Mouse (Mus musculus) liver, embryonic 15.5 days (tissue): ENCODE data around the gene Coro2b. TPM values are rescaled to one million over a fixed set of nuclear protein-coding genes. Genes with fewer than 3 reads are reported as not detected.

Source experiments
- ATAC-seq: fragments of 200-750 bp; cut with Nextera tagmentation; 2 replicates; pipeline ENCODE4 v1.8.0; 2017; ENCODE audit warnings: moderate number of reproducible peaks, mild to moderate bottlenecking, moderate library complexity; ENCODE audit not compliant: insufficient read depth
- H3K27ac ChIP-seq: fragments of 300-500 bp; sonication (generic); replicated peaks from 2 replicates; pipeline ENCODE4 v1.5.1; 2015; ENCODE audit warnings: mild to moderate bottlenecking, inconsistent platforms
- H3K27me3 ChIP-seq: fragments of 300-500 bp; sonication (generic); 2 replicates; pipeline ENCODE4 v1.6.1; 2015; ENCODE audit warnings: mild to moderate bottlenecking, inconsistent platforms
- H3K36me3 ChIP-seq: fragments of 300-500 bp; sonication (generic); replicated peaks from 2 replicates; pipeline ENCODE4 v1.6.1; 2015; ENCODE audit warnings: moderate library complexity, mild to moderate bottlenecking, inconsistent platforms
- H3K4me1 ChIP-seq: fragments of 300-500 bp; sonication (generic); replicated peaks from 2 replicates; pipeline ENCODE4 v1.6.1; 2015; ENCODE audit warnings: inconsistent platforms
- H3K4me2 ChIP-seq: fragments of 300-500 bp; sonication (generic); 2 replicates; pipeline ENCODE4 v1.6.1; 2015; ENCODE audit warnings: moderate library complexity, mild to moderate bottlenecking, inconsistent platforms
- H3K4me3 ChIP-seq: fragments of 300-500 bp; sonication (generic); replicated peaks from 2 replicates; pipeline ENCODE4 v1.5.1; 2015; ENCODE audit warnings: mild to moderate bottlenecking, inconsistent platforms
- H3K9ac ChIP-seq: fragments of 300-500 bp; sonication (generic); 2 replicates; pipeline ENCODE4 v1.6.1; 2015; ENCODE audit warnings: moderate library complexity, mild to moderate bottlenecking, inconsistent platforms
- H3K9me3 ChIP-seq: fragments of 300-500 bp; sonication (generic); replicated peaks from 2 replicates; pipeline ENCODE4 v1.6.1; 2016; ENCODE audit warnings: inconsistent platforms
- WGBS: fragments of 180-500 bp; shearing (Covaris S2); methylation state at CpG from one replicate; pipeline ENCODE4 v1.1.7; 2015; ENCODE audit warnings: mixed read lengths; ENCODE audit not compliant: insufficient replicate concordance; 5-methylcytosine and 5-hydroxymethylcytosine counted together
- polyA plus RNA-seq: library from polyadenylated mRNA; unstranded; fragments of >200 nt; fragmentation: Nextera tagmentation; extraction: Ambion mirVana; gene quantifications from 2 replicates; pipeline ENCODE4 v1.2.1, GENCODE M21; 2015

The Coro2b gene
- polyA plus RNA-seq, 1 experiment from 2014 or later = 1.3 TPM

DNA sequence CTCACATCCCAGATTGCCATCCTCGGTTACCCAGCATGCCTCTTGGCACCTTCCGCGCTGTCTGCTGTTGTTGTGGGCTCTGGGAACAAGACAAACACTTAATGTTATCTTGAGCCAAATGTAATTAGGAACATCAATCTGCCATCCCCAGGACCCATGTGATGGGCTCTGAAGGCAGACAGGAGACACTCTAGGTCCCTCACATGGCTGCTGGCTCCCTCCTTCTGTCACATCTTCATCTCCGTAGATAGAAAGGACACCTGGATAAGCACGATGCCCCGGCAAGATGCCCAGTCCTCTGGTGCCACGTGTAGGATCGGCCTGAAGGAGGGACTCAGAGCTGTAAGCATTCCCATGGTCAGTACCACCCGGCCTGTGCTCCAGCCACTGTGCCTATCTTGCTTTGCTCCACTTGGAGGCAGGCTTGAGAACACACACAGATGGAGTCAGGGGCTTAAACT lies 2.4 kb upstream of the Coro2b start:
- 69% methylated on average over 9 of the region's 9 CpGs for WGBS
- H3K36me3 ChIP-seq = no peaks in the 10 kb centered on the region
- ATAC-seq = no peak
- no peak overlapping the region for H3K27ac ChIP-seq
- no peaks in the 10 kb centered on the region for H3K9me3 ChIP-seq
- H3K4me1 ChIP-seq = no peaks in the 10 kb centered on the region
- peaks cover 51% of the 10 kb centered on the region for H3K27me3 ChIP-seq
- no peak overlapping the region for H3K4me3 ChIP-seq
- H3K4me2 ChIP-seq = no peak overlapping the region
- no peak overlapping the region for H3K9ac ChIP-seq

DNA sequence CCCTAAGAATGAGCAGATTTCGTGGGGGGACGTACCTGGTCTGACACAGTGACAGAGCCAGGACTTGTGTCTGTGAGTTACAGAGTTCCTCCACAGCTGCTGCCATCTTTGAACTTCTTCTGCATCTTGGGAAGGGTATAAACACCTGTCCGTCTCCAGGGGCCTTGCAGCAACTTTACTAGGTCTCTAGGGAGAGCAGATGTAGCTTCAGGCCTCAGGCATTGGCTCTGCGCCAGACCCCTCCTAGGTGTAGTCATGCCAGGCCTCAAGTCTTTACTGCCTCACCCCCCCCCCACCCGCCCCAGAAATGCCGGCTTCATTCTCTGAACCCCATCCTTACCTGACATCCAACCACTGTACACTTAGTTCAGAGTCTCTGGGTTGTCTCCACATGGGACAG lies 1.1 kb upstream of the Coro2b start:
- peaks cover 51% of the 10 kb centered on the region for H3K27me3 ChIP-seq
- H3K36me3 ChIP-seq = no peaks in the 10 kb centered on the region
- H3K9me3 ChIP-seq = no peaks in the 10 kb centered on the region
- WGBS = 63% methylated on average over 6 of the region's 6 CpGs
- no peak for ATAC-seq
- no peak overlapping the region for H3K27ac ChIP-seq
- H3K4me1 ChIP-seq = no peaks in the 10 kb centered on the region
- H3K4me2 ChIP-seq = no peak overlapping the region
- no peak overlapping the region for H3K4me3 ChIP-seq
- no peak overlapping the region for H3K9ac ChIP-seq

DNA sequence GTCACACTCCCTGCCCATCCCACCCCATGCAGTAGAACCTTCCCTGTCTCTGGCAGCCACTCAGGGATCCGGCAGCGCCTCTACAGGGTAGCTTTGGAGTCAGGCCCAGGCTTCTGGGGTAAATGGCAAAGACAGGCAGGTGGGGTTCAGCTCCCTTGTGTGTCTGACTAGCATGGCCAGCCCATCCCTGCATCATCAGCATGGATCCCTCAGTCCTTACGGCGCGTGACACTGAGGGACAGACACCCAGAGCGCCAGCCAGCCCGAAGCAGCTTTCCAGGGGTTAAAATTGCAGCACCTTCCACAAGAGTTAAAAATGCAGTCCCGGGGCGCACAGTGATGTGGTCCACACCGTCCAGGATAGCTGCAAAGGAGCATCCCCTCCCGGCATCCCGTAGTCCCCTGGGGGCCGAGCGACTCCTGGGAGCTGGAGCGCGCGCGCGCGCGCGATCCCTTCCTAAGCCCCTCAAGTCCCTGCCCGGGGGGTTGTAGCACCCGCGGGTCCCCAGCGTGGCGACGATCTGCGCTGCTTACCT lies 657 bp downstream of the Coro2b start:
- H3K4me1 ChIP-seq = peaks cover 10% of the 10 kb centered on the region; the same call in 1 of the 2 replicates
- H3K9ac ChIP-seq = no peak overlapping the region
- WGBS = 5% methylated on average over 29 of the region's 29 CpGs
- peak overlapping the region; percentile 44 for H3K4me3 ChIP-seq
- peak overlapping the region; percentile 61 for H3K4me2 ChIP-seq
- H3K27ac ChIP-seq = no peak overlapping the region
- peaks cover 51% of the 10 kb centered on the region for H3K27me3 ChIP-seq
- no peak for ATAC-seq
- H3K36me3 ChIP-seq = no peaks in the 10 kb centered on the region
- no peaks in the 10 kb centered on the region for H3K9me3 ChIP-seq

DNA sequence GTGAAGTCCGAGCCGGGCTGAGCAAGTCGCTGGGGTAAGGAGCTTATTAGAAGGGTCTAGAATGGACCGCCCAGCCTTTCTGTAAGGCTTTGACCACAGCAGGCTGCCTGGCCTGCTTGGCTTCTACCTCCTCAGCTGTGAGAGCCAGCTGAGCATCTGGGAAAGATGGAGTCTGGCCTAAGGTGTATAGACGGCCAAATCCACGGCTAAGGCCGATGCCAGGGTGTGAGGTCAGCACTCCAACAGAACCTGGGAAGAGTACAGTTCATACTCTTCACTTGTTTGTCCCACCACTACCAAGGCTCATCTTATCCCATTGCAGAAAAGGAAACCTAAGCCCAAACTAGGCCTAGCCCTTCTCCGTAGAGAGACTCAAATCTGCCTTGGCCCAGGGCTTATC lies 1.3 kb downstream of the Coro2b start:
- peaks cover 51% of the 10 kb centered on the region for H3K27me3 ChIP-seq
- WGBS = 61% methylated on average over 8 of the region's 8 CpGs
- H3K4me2 ChIP-seq = 0 out of 2 replicates have a peak overlapping the region, but pooled peaks have one; percentile 61
- no peaks in the 10 kb centered on the region for H3K36me3 ChIP-seq
- H3K4me1 ChIP-seq = peaks cover 10% of the 10 kb centered on the region; the same call in 1 of the 2 replicates
- no peak overlapping the region for H3K4me3 ChIP-seq
- no peak overlapping the region for H3K27ac ChIP-seq
- no peaks in the 10 kb centered on the region for H3K9me3 ChIP-seq
- no peak overlapping the region for H3K9ac ChIP-seq
- ATAC-seq = no peak

DNA sequence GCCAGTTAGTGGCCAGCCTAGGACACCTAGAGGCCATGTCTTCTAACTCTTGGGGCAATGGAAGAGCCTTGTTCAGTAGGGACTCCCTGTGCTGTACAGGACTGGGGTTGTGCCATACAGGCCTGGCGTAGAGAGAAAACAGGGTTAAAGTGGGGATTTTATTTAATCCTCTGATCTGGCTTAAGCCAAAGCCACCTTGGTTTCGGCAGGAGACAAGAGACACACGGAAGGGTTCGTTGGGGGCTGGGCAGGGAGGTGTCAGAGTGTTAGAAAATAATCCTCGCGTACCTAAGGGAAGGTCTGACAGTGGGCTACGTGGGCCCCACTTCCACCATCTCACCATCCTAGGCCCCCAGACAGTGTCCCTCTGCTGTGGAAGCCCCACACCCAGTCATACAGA lies 2.2 kb downstream of the Coro2b start:
- H3K36me3 ChIP-seq = no peaks in the 10 kb centered on the region
- 67% methylated on average over 7 of the region's 7 CpGs for WGBS
- no peak for ATAC-seq
- H3K4me2 ChIP-seq = no peak overlapping the region
- H3K9me3 ChIP-seq = no peaks in the 10 kb centered on the region
- H3K27me3 ChIP-seq = peaks cover 51% of the 10 kb centered on the region
- peaks cover 10% of the 10 kb centered on the region; the same call in 1 of the 2 replicates for H3K4me1 ChIP-seq
- no peak overlapping the region for H3K27ac ChIP-seq
- no peak overlapping the region for H3K9ac ChIP-seq
- H3K4me3 ChIP-seq = no peak overlapping the region

DNA sequence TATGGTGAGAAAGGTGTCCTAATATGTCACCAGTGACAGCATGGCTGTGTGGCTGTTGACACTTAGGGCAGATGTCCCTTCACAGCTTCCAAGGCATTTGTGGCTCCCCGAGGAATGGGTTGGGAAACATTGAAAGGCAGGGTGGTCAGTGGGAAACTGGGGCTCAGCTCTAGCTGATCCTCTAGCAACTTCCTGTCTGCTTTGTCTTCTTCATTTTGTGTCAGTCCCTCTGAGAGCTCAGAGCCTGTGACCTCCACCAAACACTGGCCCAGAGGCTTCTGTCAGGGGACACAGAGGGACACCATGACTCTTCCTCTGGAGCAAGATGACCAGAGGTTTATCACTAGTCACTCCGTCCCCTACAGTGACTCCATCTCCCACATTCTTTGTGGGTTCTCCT lies 2.7 kb downstream of the Coro2b start:
- Histone ChIP-seq H3K4me3 (no peak overlapping the region), H3K9me3 (no peaks in the 10 kb centered on the region), H3K36me3 (no peaks in the 10 kb centered on the region), H3K27ac (no peak overlapping the region), H3K9ac (no peak overlapping the region), H3K4me2 (no peak overlapping the region), H3K4me1 (peaks cover 10% of the 10 kb centered on the region; the same call in 1 of the 2 replicates), H3K27me3 (peaks cover 47% of the 10 kb centered on the region)
- ATAC-seq = no peak
- WGBS = 46% methylated on average over 2 of the region's 2 CpGs

DNA sequence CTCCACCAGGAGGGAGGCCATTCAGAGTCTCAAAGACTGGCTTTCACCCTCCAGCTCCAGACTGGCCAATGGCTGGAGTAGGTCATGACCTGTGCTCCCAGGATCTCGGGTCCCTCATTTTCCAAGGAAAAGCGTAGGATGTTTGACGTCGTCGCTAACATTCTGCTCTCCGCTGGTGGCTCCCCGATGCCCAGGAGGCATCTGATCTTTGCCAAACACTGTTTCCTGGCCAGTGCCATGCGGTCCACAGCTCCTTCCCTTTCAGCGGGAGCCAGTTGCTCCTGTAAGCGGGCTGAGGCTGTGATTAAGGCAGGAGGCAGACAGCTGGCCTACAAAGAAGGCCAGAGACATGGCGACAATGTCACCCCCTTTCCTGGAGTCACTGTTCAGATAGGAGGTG lies 4.0 kb downstream of the Coro2b start:
- no peaks in the 10 kb centered on the region for H3K36me3 ChIP-seq
- 72% methylated on average over 11 of the region's 11 CpGs for WGBS
- no peak for ATAC-seq
- H3K4me3 ChIP-seq = no peak overlapping the region
- H3K9me3 ChIP-seq = no peaks in the 10 kb centered on the region
- no peak overlapping the region for H3K4me2 ChIP-seq
- no peak overlapping the region for H3K27ac ChIP-seq
- peaks cover 34% of the 10 kb centered on the region for H3K27me3 ChIP-seq
- H3K4me1 ChIP-seq = peaks cover 10% of the 10 kb centered on the region; the same call in 1 of the 2 replicates
- H3K9ac ChIP-seq = no peak overlapping the region

DNA sequence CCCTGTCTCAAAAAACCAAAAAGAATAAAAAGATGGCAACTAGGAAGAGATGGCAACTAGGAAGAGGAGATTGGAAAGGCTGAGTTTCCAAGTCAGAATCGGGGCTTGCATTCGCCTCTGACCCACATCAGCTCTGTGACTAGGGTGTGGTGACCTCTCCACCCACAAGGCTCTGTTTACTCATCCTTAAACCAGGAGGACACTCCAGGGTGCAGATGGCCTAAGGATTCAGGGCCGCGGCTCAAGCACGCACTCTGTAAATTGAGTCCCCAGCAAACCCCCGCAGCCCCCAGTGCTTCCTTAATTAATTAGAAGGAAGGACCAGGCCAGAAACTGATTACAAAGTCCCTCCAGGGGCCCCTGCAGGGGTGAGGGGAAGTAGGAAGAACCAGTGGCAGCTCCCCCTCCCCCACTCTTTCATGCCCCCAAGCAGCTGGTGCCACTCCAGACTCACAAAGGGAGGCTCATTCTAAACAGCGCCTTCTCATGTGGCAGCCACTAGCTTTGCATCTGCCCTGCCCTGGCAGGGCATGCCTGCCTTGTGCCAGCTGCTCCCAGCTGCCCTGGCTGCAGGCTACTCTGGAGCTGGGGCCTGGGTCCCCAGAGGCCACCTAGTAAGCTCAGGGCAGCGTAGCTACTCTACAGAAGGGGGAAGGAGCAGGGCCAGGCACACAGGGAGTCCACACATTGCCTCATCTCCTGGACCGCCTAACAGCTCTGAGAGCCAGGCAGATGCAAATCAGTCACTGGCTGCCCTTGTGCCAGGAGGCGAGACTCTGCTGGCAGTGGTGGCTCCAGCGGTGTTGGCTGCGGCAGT lies 5.2 kb downstream of the Coro2b start:
- Histone ChIP-seq H3K4me3 (no peak overlapping the region), H3K4me2 (no peak overlapping the region), H3K9ac (no peak overlapping the region), H3K9me3 (no peaks in the 10 kb centered on the region), H3K27me3 (peaks cover 22% of the 10 kb centered on the region), H3K4me1 (peaks cover 10% of the 10 kb centered on the region; the same call in 1 of the 2 replicates), H3K36me3 (no peaks in the 10 kb centered on the region), H3K27ac (peak overlapping the region; percentile 45; the same call in 1 of the 2 replicates)
- WGBS = 24% methylated on average over 12 of the region's 12 CpGs
- no peak for ATAC-seq

DNA sequence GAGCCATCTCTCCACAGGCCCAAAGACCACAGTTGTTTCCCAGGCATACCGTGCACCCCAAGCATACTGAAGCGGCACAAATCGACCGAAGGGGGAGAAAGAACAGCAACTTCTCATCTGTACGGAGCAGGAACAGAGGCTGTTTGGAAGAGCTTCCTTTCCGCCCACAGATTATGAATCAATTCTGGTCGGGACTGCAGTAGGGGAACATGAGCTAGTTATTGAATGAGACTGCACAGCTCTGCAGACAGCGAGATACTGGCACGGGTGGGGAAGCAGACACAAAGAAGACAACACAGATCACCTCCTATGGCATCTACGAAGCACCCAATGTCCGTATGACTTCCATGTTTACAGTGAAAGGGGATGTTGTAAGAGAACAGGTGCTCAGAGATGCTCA lies 8.3 kb downstream of the Coro2b start:
- Histone ChIP-seq H3K36me3 (no peaks in the 10 kb centered on the region), H3K27me3 (peaks cover 6% of the 10 kb centered on the region; the same call in 1 of the 2 replicates), H3K9me3 (no peaks in the 10 kb centered on the region), H3K27ac (no peak overlapping the region), H3K4me1 (peaks cover 12% of the 10 kb centered on the region; the same call in 1 of the 2 replicates), H3K9ac (no peak overlapping the region), H3K4me2 (no peak overlapping the region), H3K4me3 (no peak overlapping the region)
- ATAC-seq = no peak
- 66% methylated on average over 11 of the region's 11 CpGs for WGBS

DNA sequence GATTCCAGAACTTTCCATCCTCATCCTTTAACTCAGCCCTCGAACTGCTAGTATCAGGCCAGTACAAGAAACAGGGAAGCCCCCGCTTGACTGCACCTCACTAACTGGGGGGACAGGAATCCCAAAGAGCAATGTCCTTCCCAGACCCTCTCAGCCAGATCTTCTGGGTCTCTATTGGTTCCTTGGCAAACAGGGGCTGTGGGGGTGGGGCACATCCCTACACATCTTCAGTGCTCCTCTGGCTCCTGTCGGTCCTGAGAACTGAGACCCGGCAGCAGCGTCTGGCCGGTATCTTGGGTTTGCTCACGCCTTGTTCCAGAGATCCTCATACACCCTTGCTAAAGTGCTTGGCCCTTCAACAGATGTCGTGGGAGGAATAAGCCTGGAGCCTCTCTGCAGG lies 10.0 kb downstream of the Coro2b start:
- no peak for ATAC-seq
- H3K4me2 ChIP-seq = no peak overlapping the region
- H3K4me1 ChIP-seq = peaks cover 12% of the 10 kb centered on the region; the same call in 1 of the 2 replicates
- peaks cover 19% of the 10 kb centered on the region; the same call in 1 of the 2 replicates for H3K27me3 ChIP-seq
- no peaks in the 10 kb centered on the region for H3K36me3 ChIP-seq
- no peak overlapping the region for H3K9ac ChIP-seq
- no peaks in the 10 kb centered on the region for H3K9me3 ChIP-seq
- WGBS = 72% methylated on average over 8 of the region's 8 CpGs
- H3K27ac ChIP-seq = no peak overlapping the region
- H3K4me3 ChIP-seq = no peak overlapping the region

DNA sequence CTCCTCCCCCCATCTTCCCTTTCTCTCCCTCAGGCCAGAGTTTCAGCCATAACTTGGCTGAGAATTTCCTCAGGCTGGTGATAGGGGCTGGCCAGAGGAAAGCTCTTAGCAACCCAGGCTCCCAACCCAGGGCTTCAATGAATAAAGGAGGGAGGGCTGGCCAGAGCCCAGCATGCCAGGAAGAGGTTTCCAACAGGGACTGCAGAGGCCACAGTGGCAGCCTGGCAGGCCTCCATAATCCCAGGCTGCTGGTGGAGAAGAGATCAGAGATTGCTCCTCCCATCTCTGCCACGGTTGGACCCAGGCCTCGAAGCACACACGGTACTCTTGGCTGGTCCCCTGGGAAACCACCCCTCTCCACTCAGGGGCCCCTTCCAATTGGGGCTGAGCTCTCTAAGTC lies 10.4 kb downstream of the Coro2b start:
- Histone ChIP-seq H3K9ac (no peak overlapping the region), H3K4me1 (peaks cover 8% of the 10 kb centered on the region; the same call in 1 of the 2 replicates), H3K4me3 (no peak overlapping the region), H3K4me2 (no peak overlapping the region), H3K9me3 (no peaks in the 10 kb centered on the region), H3K27me3 (peaks cover 19% of the 10 kb centered on the region; the same call in 1 of the 2 replicates), H3K27ac (no peak overlapping the region), H3K36me3 (no peaks in the 10 kb centered on the region)
- ATAC-seq = no peak
- WGBS = 51% methylated on average over 3 of the region's 3 CpGs
